Mouse (Mus musculus) urinary bladder, postnatal 36 days (tissue): ENCODE measurements at regions not wholly inside any gene's neighbourhood (a gene's known extent, or its start where the extent isn't known, plus 50 kb on each side); places are given as distances from the start of the nearest gene placed in this dataset.

Experiments
- DNase-seq, 2 experiments: peaks; one replicate each; pipeline ENCODE4 v3.0.0; 2022; ENCODE audit warnings: low spot score in 2 of 2, mixed read lengths in 1 of 2

- DNase-seq, result no peak
Observed at GRCm38 (mm10) chrX:106985684-106986083, 65.3 kb downstream of the Lpar4 start.

DNA sequence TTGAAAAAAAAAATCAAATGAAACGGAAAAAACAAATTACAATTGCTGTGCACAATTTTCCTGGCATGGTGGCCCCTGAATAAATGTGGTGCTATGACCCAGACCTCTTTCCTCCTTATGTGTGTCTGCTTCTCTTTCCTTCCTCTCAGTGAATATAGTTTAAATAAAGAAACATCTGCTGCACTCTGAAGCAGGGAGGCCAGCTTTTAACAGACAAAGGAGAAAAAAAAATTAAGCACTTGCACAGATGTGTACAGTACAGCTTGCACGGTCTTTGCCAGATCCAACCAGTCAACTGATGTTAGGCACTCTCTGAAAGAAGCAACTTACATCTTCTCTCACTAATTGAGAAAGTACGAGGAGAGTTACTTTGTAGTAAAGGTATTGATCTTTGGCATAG is 66.4 kb downstream of the Lpar4 start:
- DNase-seq, result no peak

DNA sequence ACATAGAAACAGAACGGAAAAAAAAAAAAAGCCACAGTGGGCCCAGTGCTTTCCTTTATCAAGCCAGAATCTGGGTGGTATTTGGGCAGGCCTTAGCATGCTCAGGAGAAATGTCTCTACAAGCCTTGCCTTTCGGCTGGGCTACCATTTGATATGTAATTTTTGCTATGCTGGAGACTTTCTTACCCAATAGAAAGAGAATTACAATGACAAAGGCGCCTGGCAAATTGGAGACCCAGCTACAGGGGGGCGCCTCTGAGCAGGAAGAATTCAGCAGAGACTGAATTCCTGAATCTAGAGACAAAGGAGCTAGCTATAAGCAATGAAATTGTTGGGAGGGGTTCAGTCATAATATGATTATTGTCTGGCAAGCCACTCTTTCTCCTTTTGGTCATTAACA is 67.4 kb downstream of the Lpar4 start:
- DNase-seq, result no peak

GRCm38 (mm10) chrX:107004496-107004895 is 83.8 kb upstream of the P2ry10 start:
- no peak for DNase-seq

GRCm38 (mm10) chrX:107008968-107009367 is 79.3 kb upstream of the P2ry10 start:
- no peak for DNase-seq

DNA sequence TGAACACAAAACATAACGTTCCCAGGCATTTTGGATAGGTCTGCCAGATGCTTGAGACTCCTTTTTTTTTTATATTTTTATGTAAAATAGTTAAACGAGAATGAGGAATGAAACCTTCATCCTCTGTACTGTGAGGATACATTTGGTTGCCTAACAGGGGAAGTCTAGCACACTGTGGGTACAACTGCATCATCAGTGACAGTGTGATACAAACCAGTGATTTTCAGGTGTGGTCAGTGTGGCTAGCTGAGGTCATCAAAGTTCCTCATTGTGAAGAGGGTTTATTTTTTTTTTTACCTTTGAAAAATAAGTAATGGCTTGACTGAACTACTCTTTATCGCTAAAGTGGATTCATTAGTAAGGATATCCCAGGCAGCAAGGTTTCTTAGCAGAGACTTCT is 75.7 kb upstream of the P2ry10 start:
- DNase-seq, result no peak

DNA sequence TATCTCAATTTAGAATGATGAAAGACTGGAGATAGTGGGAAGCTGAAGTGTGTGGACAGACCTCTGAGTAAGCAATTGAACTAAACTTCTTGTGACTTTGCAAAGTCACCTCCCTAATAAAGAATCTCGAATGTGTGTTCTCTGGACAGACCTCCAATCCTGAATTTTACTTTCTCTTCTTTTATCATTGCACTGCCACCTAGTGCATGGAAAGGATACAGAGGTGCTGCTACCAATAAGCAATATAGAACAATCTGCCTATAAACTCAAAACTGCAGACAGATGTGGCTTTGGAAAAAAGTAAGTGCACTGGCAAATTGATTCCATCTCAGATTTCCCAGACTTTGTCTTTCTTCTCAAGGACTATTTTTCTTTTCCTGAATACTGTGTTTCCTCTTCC is 73.0 kb upstream of the P2ry10 start:
- no peak for DNase-seq

DNA sequence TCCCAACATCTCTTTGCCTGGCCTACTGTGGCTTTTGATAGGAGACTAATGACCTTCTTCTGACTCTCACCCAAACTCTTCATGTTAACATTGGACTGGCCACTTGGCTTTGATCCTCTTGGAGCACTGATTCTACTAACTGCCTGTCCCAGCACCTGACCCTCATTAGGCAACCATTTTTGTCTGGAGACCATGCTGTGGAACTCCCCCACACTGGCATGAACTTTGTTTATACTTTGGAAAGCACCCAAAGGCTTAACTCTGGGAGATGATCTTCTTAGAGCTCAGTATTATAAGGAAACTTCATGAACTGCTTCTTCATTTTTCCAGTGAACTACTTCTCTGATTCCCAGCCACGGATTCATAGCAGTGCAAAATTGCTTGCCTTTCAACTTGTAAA is 56.6 kb upstream of the P2ry10 start:
- peak in 1 of 2 experiments; percentile 0 for DNase-seq

GRCm38 (mm10) chrX:107038041-107038440 is 50.3 kb upstream of the P2ry10 start:
- DNase-seq, result no peak
